Mouse (Mus musculus): Measurements from ENCODE around the gene Rab5a.
"Not testable (repeated sequence)": the region's sequence is repeated elsewhere in the genome, so short reads cannot be mapped to it uniquely, and the experiment has no call there.

Gene Rab5a

GRCm38 (mm10) chr17:53478858-53479603 lies at the start of gene Rab5a:
Gene Rab5a (plus strand): TSS chr17:53479234.
- peak; percentile 98 for DNase-seq (ENCODE audit: low spot score)

- no peak for DNase-seq (ENCODE audit: low spot score)
Observed at GRCm38 (mm10) chr17:53456152-53456551, 22.9 kb upstream of the Rab5a start.

- no peak for DNase-seq (ENCODE audit: low spot score)
Observed at GRCm38 (mm10) chr17:53456742-53457141, 22.3 kb upstream of the Rab5a start.

GRCm38 (mm10) chr17:53462603-53463495 lies 16.2 kb upstream of the Rab5a start, which contains the start of gene Efhb:
Gene Efhb (minus strand): TSS chr17:53463321.
- DNase-seq (ENCODE audit: low spot score) = peak; percentile 97

- peak; percentile 36 for DNase-seq (ENCODE audit: low spot score)
Observed at GRCm38 (mm10) chr17:53463496-53463840, 15.6 kb upstream of the Rab5a start.

- no peak for DNase-seq (ENCODE audit: low spot score)
Observed at GRCm38 (mm10) chr17:53465569-53465968, 13.5 kb upstream of the Rab5a start.

- no peak for DNase-seq (ENCODE audit: low spot score)
Observed at GRCm38 (mm10) chr17:53468697-53469096, 10.3 kb upstream of the Rab5a start.

- DNase-seq (ENCODE audit: low spot score) = peak; percentile 13
Observed at GRCm38 (mm10) chr17:53478066-53478857, 772 bp upstream of the Rab5a start.

- DNase-seq (ENCODE audit: low spot score) = peak; percentile 69
Observed at GRCm38 (mm10) chr17:53479604-53480041, 589 bp downstream of the Rab5a start.

- no peak for DNase-seq (ENCODE audit: low spot score)
Observed at GRCm38 (mm10) chr17:53480433-53480832, 1.4 kb downstream of the Rab5a start.

- DNase-seq (ENCODE audit: low spot score) = no peak
Observed at GRCm38 (mm10) chr17:53488291-53489006, 9.4 kb downstream of the Rab5a start.

- no peak for DNase-seq (ENCODE audit: low spot score)
Observed at GRCm38 (mm10) chr17:53489007-53489378, 10.0 kb downstream of the Rab5a start.

- DNase-seq (ENCODE audit: low spot score) = no peak
Observed at GRCm38 (mm10) chr17:53502966-53503365, 23.9 kb downstream of the Rab5a start.

- DNase-seq (ENCODE audit: low spot score) = peak; percentile 44
Observed at GRCm38 (mm10) chr17:53512311-53512951, 33.4 kb downstream of the Rab5a start.

GRCm38 (mm10) chr17:53519364-53519763 lies 40.3 kb downstream of the Rab5a start:
- DNase-seq (ENCODE audit: low spot score) = no peak

GRCm38 (mm10) chr17:53520509-53520908 lies 41.5 kb downstream of the Rab5a start:
- DNase-seq (ENCODE audit: low spot score) = no peak

GRCm38 (mm10) chr17:53528034-53528433 lies 49.0 kb downstream of the Rab5a start:
- DNase-seq (ENCODE audit: low spot score) = no peak

GRCm38 (mm10) chr17:53531160-53531559 lies 52.1 kb downstream of the Rab5a start:
- DNase-seq (ENCODE audit: low spot score) = no peak

GRCm38 (mm10) chr17:53532425-53532824 lies 53.4 kb downstream of the Rab5a start:
- no peak for DNase-seq (ENCODE audit: low spot score)

GRCm38 (mm10) chr17:53539351-53539750 lies 60.3 kb downstream of the Rab5a start, which contains the start of gene Pp2d1:
Gene Pp2d1 (minus strand): TSS chr17:53539451.
- not testable (repeated sequence) for DNase-seq (ENCODE audit: low spot score)

- no peak for DNase-seq (ENCODE audit: low spot score)
Observed at GRCm38 (mm10) chr17:53542536-53542935, 63.5 kb downstream of the Rab5a start.

Data from embryo, embryonic 10.5 days (tissue).